In the genomic region with DNA sequence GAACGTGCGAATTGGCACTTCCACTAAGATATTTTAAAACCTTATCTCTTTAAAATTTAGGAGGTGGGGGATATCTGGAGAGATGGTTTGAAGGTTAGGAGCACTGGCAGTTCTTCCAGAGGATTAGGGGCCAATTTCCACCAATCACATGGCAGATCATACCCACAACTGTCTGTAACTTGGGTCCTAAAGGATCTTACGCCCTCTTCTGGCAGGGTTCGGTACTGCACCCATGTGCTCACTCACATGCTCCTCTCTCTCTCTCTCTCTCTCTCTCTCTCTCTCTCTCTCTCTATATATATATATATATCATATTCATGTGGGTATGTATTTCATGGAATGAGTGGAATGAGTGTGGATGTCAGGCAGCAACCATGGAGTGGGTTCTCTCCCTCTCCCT, we compare ENCODE assay signal across 8 mouse cellular contexts.
DNase-seq lines count a peak whose midpoint lies in the region; ATAC-seq and TF ChIP-seq lines count a peak whose summit lies in the region.

No protein-coding gene starts in this region.

- no peak overlapping the region for H3K4me3 ChIP-seq in lung, embryonic 14.5 days (ENCODE audit: low read depth, low read length)
- H3K4me3 ChIP-seq in cortical plate, adult 2 months (ENCODE audit: insufficient read depth, low read length) = no peak overlapping the region

- H3K9me3 ChIP-seq in lung, embryonic 14.5 days (ENCODE audit: low read depth, low read length) = no peaks in the 10 kb centered on the region

- H3K4me2 ChIP-seq in lung, embryonic 14.5 days = no peak overlapping the region

- no peaks in the 10 kb centered on the region for H3K27me3 ChIP-seq in lung, embryonic 14.5 days (ENCODE audit: insufficient read depth, low read length)

- no peaks in the 10 kb centered on the region for H3K4me1 ChIP-seq in lung, embryonic 14.5 days (ENCODE audit: insufficient read depth)
- H3K4me1 ChIP-seq in cortical plate, adult 2 months (ENCODE audit: control insufficient read depth, insufficient read depth, low read length) = no peaks in the 10 kb centered on the region

- H3K27ac ChIP-seq in lung, embryonic 14.5 days (ENCODE audit: low read depth) = no peak overlapping the region
- H3K27ac ChIP-seq in cortical plate, adult 2 months (ENCODE audit: insufficient read depth, low read length) = no peak overlapping the region

- DNase-seq in adrenal gland, adult (ENCODE audit: inconsistent age in 2 of 2, low spot score in 1 of 2) = peak; percentile 24 to 44
- no peak for DNase-seq in adrenal gland, adult 2 months
- peak; percentile 21 for DNase-seq in lung, embryonic 14.5 days
- DNase-seq in lung, adult 18-20 months = no peak
- DNase-seq in ovary, adult 18-20 months (ENCODE audit: low spot score) = no peak

- no peaks in the 10 kb centered on the region for H3K36me3 ChIP-seq in lung, embryonic 14.5 days (ENCODE audit: insufficient read depth)

- peak; percentile 52 for TF ChIP-seq CTCF in lung, embryonic 14.5 days (IDR thresholded peaks at IDR 0.05; ENCODE audit: low read depth)
- TF ChIP-seq CTCF in cortical plate, adult 2 months (IDR thresholded peaks at IDR 0.05; ENCODE audit: extremely low read depth, insufficient read depth, low read length) = peak; percentile 12; the same call in 1 of the 2 replicates

- WGBS in lung, embryonic 14.5 days = 54% methylated on average over 4 of the region's 4 CpGs

- no peak overlapping the region for H3K9ac ChIP-seq in lung, embryonic 14.5 days

- no peak for TF ChIP-seq POLR2A in cortical plate, adult 2 months (IDR thresholded peaks at IDR 0.05; ENCODE audit: extremely low read depth, insufficient read depth, low read length)

- no peak for ATAC-seq in lung, embryonic 14.5 days (ENCODE audit: insufficient read depth)
- ATAC-seq in megakaryocyte progenitor cell, adult 5-6 weeks (replicated peaks; ENCODE audit: poor library complexity) = peak; percentile 92
- no peak for ATAC-seq in activated CD4-positive, CD25-positive, alpha-beta regulatory T cell, adult 4 months

Comparison
In these comparisons a context has a peak if more than half of its experiments do, and no peak if none do; other contexts are left out.
1. DNase-seq: peak in adrenal gland, adult (2 of 2) and lung, embryonic 14.5 days (single experiment); none in adrenal gland, adult 2 months (single experiment), lung, adult 18-20 months (0 of 2) and ovary, adult 18-20 months (single experiment).